Mouse (Mus musculus): ENCODE data around the gene Adgrl1. TPM values are rescaled to one million over a fixed set of nuclear protein-coding genes. Genes with fewer than 3 reads are reported as not detected.

The Adgrl1 gene
- polyA plus RNA-seq, 1 experiment, result 113 TPM

GRCm38 (mm10) chr8:83956789-83957188 is 56.9 kb downstream of the Adgrl1 start:
- Histone ChIP-seq H3K4me3 (ENCODE audit: insufficient read depth, low read depth, low read length) (no peak overlapping the region), H3K4me1 (ENCODE audit: control insufficient read depth, insufficient read depth, low read length) (peaks cover 10% of the 10 kb centered on the region), H3K27ac (ENCODE audit: insufficient read depth, low read depth, low read length) (no peak overlapping the region)
- 6% methylated on average over 1 of the region's 1 CpGs for WGBS
- TF ChIP-seq POLR2A (IDR thresholded peaks at IDR 0.05; ENCODE audit: insufficient read depth, low read depth, low read length) (no peak), CTCF (IDR thresholded peaks at IDR 0.05; ENCODE audit: insufficient read depth, low read depth, low read length) (no peak)

DNA sequence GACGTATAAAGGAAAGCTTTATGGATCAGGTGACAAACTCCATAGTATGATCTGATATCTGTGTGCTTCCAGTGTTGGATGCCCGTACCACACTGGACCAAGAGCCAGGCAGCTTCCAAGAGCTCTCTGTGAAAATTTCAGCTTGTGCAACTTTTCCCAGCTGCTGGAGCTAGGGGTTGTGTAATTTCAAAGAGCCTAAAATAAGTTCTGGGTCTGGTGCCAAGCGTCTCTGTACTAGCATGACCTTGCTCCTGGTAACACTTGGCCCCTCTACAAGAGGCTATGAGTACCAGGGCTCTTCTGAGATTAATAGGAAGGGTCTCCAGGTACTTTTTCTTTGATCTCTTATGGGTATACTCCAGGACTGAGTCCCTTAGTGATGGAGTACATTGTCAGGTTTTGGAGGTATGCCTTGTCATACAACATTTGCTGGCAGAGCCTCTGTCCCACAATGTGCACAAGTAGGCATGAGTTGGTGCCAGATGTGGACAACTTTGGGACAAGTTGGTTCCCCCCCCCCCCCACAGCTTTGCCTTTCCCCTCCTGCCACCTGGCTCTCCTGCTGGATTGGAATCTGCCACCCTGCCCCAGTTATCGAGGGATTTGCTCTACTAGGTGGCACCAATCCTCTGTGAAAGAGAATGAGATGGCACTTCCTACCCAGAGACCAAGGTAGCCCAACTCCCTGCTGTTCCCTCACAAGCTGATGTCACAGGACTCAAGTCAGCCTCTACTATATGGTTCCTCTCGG is 64.3 kb downstream of the Adgrl1 start:
- H3K27ac ChIP-seq (ENCODE audit: insufficient read depth, low read depth, low read length), result no peak overlapping the region
- no peak for TF ChIP-seq POLR2A (IDR thresholded peaks at IDR 0.05; ENCODE audit: insufficient read depth, low read depth, low read length)
- no peak for TF ChIP-seq CTCF (IDR thresholded peaks at IDR 0.05; ENCODE audit: insufficient read depth, low read depth, low read length)
- 78% methylated on average over 5 of the region's 5 CpGs for WGBS
- H3K4me1 ChIP-seq (ENCODE audit: control insufficient read depth, insufficient read depth, low read length), result no peaks in the 10 kb centered on the region
- H3K4me3 ChIP-seq (ENCODE audit: insufficient read depth, low read depth, low read length), result no peak overlapping the region

DNA sequence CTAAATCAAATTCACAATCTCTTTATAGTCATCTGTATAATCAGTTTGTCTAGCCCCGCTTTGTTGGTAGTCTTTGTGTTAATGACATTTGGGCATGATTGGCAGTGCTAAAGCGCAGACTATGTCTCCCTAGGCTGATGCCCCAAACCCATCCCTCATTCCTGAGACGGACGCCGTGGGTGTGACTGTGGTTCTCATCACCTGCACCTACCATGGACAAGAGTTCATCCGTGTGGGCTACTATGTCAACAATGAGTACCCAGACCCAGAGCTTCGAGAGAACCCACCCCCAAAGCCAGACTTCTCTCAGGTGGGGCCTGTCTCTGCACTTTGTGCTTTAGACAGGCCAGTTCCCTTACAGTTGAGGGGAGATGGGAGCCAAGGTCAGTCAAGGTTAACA is 67.8 kb downstream of the Adgrl1 start:
- TF ChIP-seq POLR2A (IDR thresholded peaks at IDR 0.05; ENCODE audit: insufficient read depth, low read depth, low read length) (no peak), CTCF (IDR thresholded peaks at IDR 0.05; ENCODE audit: insufficient read depth, low read depth, low read length) (no peak)
- H3K27ac ChIP-seq (ENCODE audit: insufficient read depth, low read depth, low read length), result no peak overlapping the region
- 98% methylated on average over 7 of the region's 7 CpGs for WGBS
- no peaks in the 10 kb centered on the region for H3K4me1 ChIP-seq (ENCODE audit: control insufficient read depth, insufficient read depth, low read length)
- no peak overlapping the region for H3K4me3 ChIP-seq (ENCODE audit: insufficient read depth, low read depth, low read length)

DNA sequence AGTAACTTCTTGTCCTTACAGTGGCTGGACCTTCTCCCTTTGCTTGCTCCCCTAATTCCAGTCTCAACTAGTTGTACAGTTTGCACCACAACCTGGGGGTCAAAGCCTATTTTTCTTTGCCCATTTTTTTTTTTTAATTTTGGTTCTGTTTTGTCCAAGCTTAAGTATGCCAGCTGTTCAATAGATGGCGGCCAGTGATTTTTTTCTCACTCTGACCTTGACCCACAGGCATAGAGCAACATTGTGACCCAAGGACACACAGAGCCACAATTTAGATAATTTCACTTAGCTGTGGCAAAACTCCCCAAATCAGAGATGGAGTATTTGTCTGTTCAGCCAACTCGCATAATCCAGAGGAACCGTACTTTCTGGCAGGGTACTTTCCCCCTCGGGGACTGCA is 71.2 kb downstream of the Adgrl1 start:
- H3K4me1 ChIP-seq (ENCODE audit: control insufficient read depth, insufficient read depth, low read length), result peaks cover 12% of the 10 kb centered on the region
- no peak overlapping the region for H3K4me3 ChIP-seq (ENCODE audit: insufficient read depth, low read depth, low read length)
- TF ChIP-seq CTCF (IDR thresholded peaks at IDR 0.05; ENCODE audit: insufficient read depth, low read depth, low read length) (no peak), POLR2A (IDR thresholded peaks at IDR 0.05; ENCODE audit: insufficient read depth, low read depth, low read length) (no peak)
- no peak overlapping the region for H3K27ac ChIP-seq (ENCODE audit: insufficient read depth, low read depth, low read length)
- WGBS, result 87% methylated on average over 4 of the region's 4 CpGs

- no peak overlapping the region for H3K27ac ChIP-seq (ENCODE audit: insufficient read depth, low read depth, low read length)
- no peak overlapping the region for H3K4me3 ChIP-seq (ENCODE audit: insufficient read depth, low read depth, low read length)
- H3K4me1 ChIP-seq (ENCODE audit: control insufficient read depth, insufficient read depth, low read length), result peaks cover 17% of the 10 kb centered on the region
- WGBS, result 77% methylated on average over 6 of the region's 6 CpGs
- TF ChIP-seq POLR2A (IDR thresholded peaks at IDR 0.05; ENCODE audit: insufficient read depth, low read depth, low read length), result no peak
- TF ChIP-seq CTCF (IDR thresholded peaks at IDR 0.05; ENCODE audit: insufficient read depth, low read depth, low read length), result no peak
These were observed 71.8 kb downstream of the Adgrl1 start for GRCm38 (mm10) chr8:83971661-83972060.

- Histone ChIP-seq H3K27ac (ENCODE audit: insufficient read depth, low read depth, low read length) (peak within 1 kb of the TSS; percentile 76), H3K4me3 (ENCODE audit: insufficient read depth, low read depth, low read length) (peak within 1 kb of the TSS; percentile 94), H3K4me1 (ENCODE audit: control insufficient read depth, insufficient read depth, low read length) (peaks cover 25% of the 10 kb centered on the region)
- under 1% methylated on average over 91 of the region's 94 CpGs for WGBS
- TF ChIP-seq CTCF (IDR thresholded peaks at IDR 0.05; ENCODE audit: insufficient read depth, low read depth, low read length) (no peak), POLR2A (IDR thresholded peaks at IDR 0.05; ENCODE audit: insufficient read depth, low read depth, low read length) (peak; percentile 29; the same call in 1 of the 2 replicates)
These were observed 72.5 kb downstream of the Adgrl1 start, which contains the start of gene Prkaca for GRCm38 (mm10) chr8:83972150-83973120. Gene Prkaca (plus strand): TSS chr8:83972993.

DNA sequence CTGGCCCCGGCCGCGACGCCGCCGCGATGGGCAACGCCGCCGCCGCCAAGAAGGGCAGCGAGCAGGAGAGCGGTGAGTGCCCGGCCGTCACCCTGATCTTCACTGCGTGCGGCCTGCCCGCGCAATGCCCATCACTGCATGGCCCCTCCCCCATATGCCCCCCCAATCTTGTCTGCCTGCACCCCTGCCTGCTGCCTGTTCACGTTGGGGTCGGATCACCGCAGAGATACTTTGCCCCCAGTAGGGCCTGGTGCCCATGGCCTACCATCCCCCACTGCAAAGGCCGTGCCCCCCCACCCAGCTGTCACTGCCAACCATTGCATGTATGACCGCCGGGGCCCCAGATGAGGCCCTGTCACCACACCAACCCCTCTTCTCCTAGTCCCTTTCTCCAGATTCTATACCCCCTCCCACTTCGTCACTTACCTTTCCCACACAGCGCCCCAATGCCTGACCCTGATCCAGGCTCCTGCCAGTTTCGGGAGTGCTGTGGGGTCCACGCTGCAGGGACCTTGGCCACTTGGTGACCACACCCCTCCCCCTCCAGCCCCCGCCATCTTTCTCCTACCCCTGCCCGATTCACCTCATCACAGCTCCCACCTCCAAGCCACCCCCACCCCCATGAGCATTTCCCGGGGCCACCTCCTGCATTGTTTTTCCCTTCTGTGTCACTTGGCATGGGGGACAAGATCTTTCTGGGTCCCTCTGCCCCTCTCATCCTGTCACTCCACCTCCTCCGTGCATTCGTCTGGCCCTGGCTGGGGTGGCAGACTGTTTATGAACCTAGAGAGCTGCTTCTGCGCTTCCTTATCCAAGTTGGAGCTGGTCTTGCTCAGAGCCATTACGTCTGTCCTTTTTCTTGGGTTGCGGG is 73.5 kb downstream of the Adgrl1 start:
- TF ChIP-seq POLR2A (IDR thresholded peaks at IDR 0.05; ENCODE audit: insufficient read depth, low read depth, low read length), result no peak
- TF ChIP-seq CTCF (IDR thresholded peaks at IDR 0.05; ENCODE audit: insufficient read depth, low read depth, low read length), result no peak

DNA sequence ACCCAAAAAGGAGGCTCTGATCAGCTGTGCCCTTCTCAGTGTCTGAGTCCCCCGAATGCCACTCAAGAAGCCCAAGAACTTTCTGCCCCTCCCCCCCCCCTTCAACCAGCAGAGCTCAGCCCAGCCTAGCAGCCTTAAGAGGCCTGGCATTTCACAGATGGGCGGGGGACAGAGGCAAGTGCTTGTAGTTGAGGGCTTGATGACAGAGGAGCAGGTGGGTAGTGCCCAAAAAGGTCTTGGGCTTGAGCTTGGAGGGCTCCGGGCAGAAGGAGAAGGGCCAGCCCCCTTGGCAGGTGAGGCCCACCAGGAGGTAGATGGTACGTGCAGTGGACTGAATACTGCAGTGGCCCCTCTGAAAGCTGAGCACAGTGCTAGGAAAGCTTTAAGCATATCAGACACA is 74.6 kb downstream of the Adgrl1 start:
- H3K27ac ChIP-seq (ENCODE audit: insufficient read depth, low read depth, low read length), result no peak overlapping the region
- H3K4me1 ChIP-seq (ENCODE audit: control insufficient read depth, insufficient read depth, low read length), result peaks cover 35% of the 10 kb centered on the region
- TF ChIP-seq CTCF (IDR thresholded peaks at IDR 0.05; ENCODE audit: insufficient read depth, low read depth, low read length) (no peak), POLR2A (IDR thresholded peaks at IDR 0.05; ENCODE audit: insufficient read depth, low read depth, low read length) (no peak)
- 76% methylated on average over 4 of the region's 4 CpGs for WGBS
- no peak overlapping the region for H3K4me3 ChIP-seq (ENCODE audit: insufficient read depth, low read depth, low read length)

More for the DNA sequence above, 73.5 kb downstream of the Adgrl1 start:
- Histone ChIP-seq H3K4me3 (ENCODE audit: insufficient read depth, low read depth, low read length) (peak overlapping the region; percentile 94), H3K4me1 (ENCODE audit: control insufficient read depth, insufficient read depth, low read length) (peaks cover 34% of the 10 kb centered on the region), H3K27ac (ENCODE audit: insufficient read depth, low read depth, low read length) (peak overlapping the region; percentile 76)
- 1% methylated on average over 37 of the region's 37 CpGs for WGBS
